Mouse (Mus musculus): ENCODE data around the gene Nav2. TPM values are rescaled to one million over a fixed set of nuclear protein-coding genes. Genes with fewer than 3 reads are reported as not detected.

Gene Nav2
- total and polyA plus RNA-seq, 3 experiments = under 0.01 TPM; not detected in 2

GRCm38 (mm10) chr7:48898416-48898815 lies 10.1 kb upstream of the Nav2 start:
- dilution Hi-C loops (cut with MboI; ENCODE audit: extremely low pct_ligation_motif_present, extremely low pct_unique_long_range_greater_than_20kb, low sequenced_read_pairs) = no loop called here
- Histone ChIP-seq H3K9ac (ENCODE audit: insufficient read depth, low read depth) (no peak overlapping the region), H3K27me3 (replicated peaks) (peaks cover 3% of the 10 kb centered on the region), H3K4me2 (ENCODE audit: insufficient read depth, low read depth, poor library complexity, severe bottlenecking) (no peak overlapping the region), H3K4me3 (replicated peaks in 1 of 3; ENCODE audit: low read depth in 2 of 3, low read length in 2 of 3, poor library complexity in 1 of 3) (no peak overlapping the region), H3K9me3 (replicated peaks; ENCODE audit: low read length) (no peaks in the 10 kb centered on the region), H3K79me2 (replicated peaks; ENCODE audit: control insufficient read depth, extremely low read depth, insufficient read depth, poor library complexity, severe bottlenecking) (no peaks in the 10 kb centered on the region), H3K4me1 (ENCODE audit: control insufficient read depth in 1 of 2, insufficient read depth in 2 of 2) (peaks cover 4 to 6% of the 10 kb centered on the region in 2 experiments; a peak in 2 of 4 replicates), H3K36me3 (replicated peaks in 1 of 2; ENCODE audit: control insufficient read depth in 1 of 2, insufficient read depth in 1 of 2, low read length in 1 of 2) (no peaks in the 10 kb centered on the region), H3K27ac (ENCODE audit: insufficient read depth, low read depth) (no peak overlapping the region)
- in situ Hi-C loops (cut with MboI; ENCODE audit: low pct_ligation_motif_present, low pct_unique_long_range_greater_than_20kb, low sequenced_read_pairs) = no loop called here
- no peak for TF ChIP-seq JUND (conservative IDR thresholded peaks at IDR 0.05; ENCODE audit: low read depth, low read length)
- TF ChIP-seq MYC (IDR thresholded peaks at IDR 0.05; ENCODE audit: low read depth, low read length) = no peak
- TF ChIP-seq JUN (IDR thresholded peaks at IDR 0.05; ENCODE audit: insufficient read depth, low read depth, low read length) = no peak
- no peak for TF ChIP-seq HCFC1 (IDR thresholded peaks at IDR 0.05; ENCODE audit: low read depth, low read length)
- no peak for TF ChIP-seq ZKSCAN1 (IDR thresholded peaks at IDR 0.05; ENCODE audit: borderline replicate concordance, low read depth, low read length)
- TF ChIP-seq POLR2AphosphoS2 (IDR thresholded peaks at IDR 0.05; ENCODE audit: low read depth, low read length) = no peak
- TF ChIP-seq ZNF384 (IDR thresholded peaks at IDR 0.05; ENCODE audit: low read depth, low read length) = no peak
- TF ChIP-seq CTCF (conservative IDR thresholded peaks at IDR 0.05 in 1 of 2, IDR thresholded peaks at IDR 0.05 in 1 of 2; ENCODE audit: low read depth in 2 of 2, low read length in 2 of 2) = no peak
- TF ChIP-seq ETS1 (conservative IDR thresholded peaks at IDR 0.05; ENCODE audit: low read depth, low read length) = no peak
- TF ChIP-seq NRF1 (IDR thresholded peaks at IDR 0.05; ENCODE audit: low read depth, low read length) = no peak
- TF ChIP-seq RAD21 (IDR thresholded peaks at IDR 0.05; ENCODE audit: low read depth, low read length) = no peak
- no peak for TF ChIP-seq CHD2 (IDR thresholded peaks at IDR 0.05; ENCODE audit: low read length)
- no peak for TF ChIP-seq NELFE (IDR thresholded peaks at IDR 0.05; ENCODE audit: low read depth, low read length)
- no peak for TF ChIP-seq TCF12 (IDR thresholded peaks at IDR 0.05; ENCODE audit: low read depth, low read length)
- TF ChIP-seq MXI1 (IDR thresholded peaks at IDR 0.05; ENCODE audit: low read depth, low read length) = no peak
- TF ChIP-seq IRF4 (IDR thresholded peaks at IDR 0.05; ENCODE audit: low read depth, low read length) = no peak
- DNase-seq (ENCODE audit: extremely low read depth) = no peak

GRCm38 (mm10) chr7:48900408-48901167 lies 7.9 kb upstream of the Nav2 start:
- Histone ChIP-seq H3K4me3 (replicated peaks in 1 of 3; ENCODE audit: low read depth in 2 of 3, low read length in 2 of 3, poor library complexity in 1 of 3) (no peak overlapping the region), H3K9me3 (replicated peaks; ENCODE audit: low read length) (no peaks in the 10 kb centered on the region), H3K36me3 (replicated peaks in 1 of 2; ENCODE audit: control insufficient read depth in 1 of 2, insufficient read depth in 1 of 2, low read length in 1 of 2) (no peaks in the 10 kb centered on the region), H3K27me3 (replicated peaks) (peaks cover under 1% of the 10 kb centered on the region), H3K4me2 (ENCODE audit: insufficient read depth, low read depth, poor library complexity, severe bottlenecking) (no peak overlapping the region), H3K27ac (ENCODE audit: insufficient read depth, low read depth) (no peak overlapping the region), H3K9ac (ENCODE audit: insufficient read depth, low read depth) (no peak overlapping the region), H3K79me2 (replicated peaks; ENCODE audit: control insufficient read depth, extremely low read depth, insufficient read depth, poor library complexity, severe bottlenecking) (no peaks in the 10 kb centered on the region), H3K4me1 (ENCODE audit: control insufficient read depth in 1 of 2, insufficient read depth in 2 of 2) (peaks cover 4 to 6% of the 10 kb centered on the region in 2 experiments; a peak in 2 of 4 replicates)
- dilution Hi-C loops (cut with MboI; ENCODE audit: extremely low pct_ligation_motif_present, extremely low pct_unique_long_range_greater_than_20kb, low sequenced_read_pairs) = no loop called here
- TF ChIP-seq IRF4 (IDR thresholded peaks at IDR 0.05; ENCODE audit: low read depth, low read length) (no peak), EP300 (IDR thresholded peaks at IDR 0.05; ENCODE audit: low read length) (no peak), ZMIZ1 (IDR thresholded peaks at IDR 0.05; ENCODE audit: low read depth, low read length) (no peak), ZKSCAN1 (IDR thresholded peaks at IDR 0.05; ENCODE audit: borderline replicate concordance, low read depth, low read length) (no peak), RAD21 (IDR thresholded peaks at IDR 0.05; ENCODE audit: low read depth, low read length) (no peak), CHD2 (IDR thresholded peaks at IDR 0.05; ENCODE audit: low read length) (no peak)
- in situ Hi-C loops (cut with MboI; ENCODE audit: low pct_ligation_motif_present, low pct_unique_long_range_greater_than_20kb, low sequenced_read_pairs) = no loop called here
- no peak for DNase-seq (ENCODE audit: extremely low read depth)
